Mouse (Mus musculus) stomach, embryonic 14.5 days (tissue): ENCODE data around the gene Troap. TPM values are rescaled to one million over a fixed set of nuclear protein-coding genes. Genes with fewer than 3 reads are reported as not detected.

Source experiments
- ATAC-seq: fragments of 200-750 bp; cut with Nextera tagmentation; 2 replicates; pipeline ENCODE4 v1.8.0; 2017; ENCODE audit warnings: low read depth, moderate TSS enrichment; ENCODE audit not compliant: insufficient number of reproducible peaks, insufficient read depth, low FRiP score
- H3K27ac ChIP-seq: fragments of 300-500 bp; sonication (generic); 2 replicates; pipeline ENCODE4 v1.5.1; 2014; ENCODE audit warnings: mild to moderate bottlenecking, low read length, moderate library complexity, mixed read lengths
- H3K27me3 ChIP-seq: fragments of 300-500 bp; sonication (generic); 2 replicates; pipeline ENCODE4 v1.6.1; 2014; ENCODE audit warnings: low read length, control low read depth, mixed read lengths; ENCODE audit not compliant: control insufficient read depth, insufficient read depth
- H3K36me3 ChIP-seq: fragments of 300-500 bp; sonication (generic); 2 replicates; pipeline ENCODE4 v1.6.1; 2014; ENCODE audit warnings: mild to moderate bottlenecking, control low read depth, low read length, moderate library complexity, mixed read lengths; ENCODE audit not compliant: control insufficient read depth, insufficient read depth
- H3K4me1 ChIP-seq: fragments of 300-500 bp; sonication (generic); 2 replicates; pipeline ENCODE4 v1.6.1; 2014; ENCODE audit warnings: low read length, control low read depth, mixed read lengths; ENCODE audit not compliant: control insufficient read depth, insufficient read depth
- H3K4me2 ChIP-seq: fragments of 300-500 bp; sonication (generic); replicated peaks from 2 replicates; pipeline ENCODE4 v1.6.1; 2014; ENCODE audit warnings: low read depth, low read length, control low read depth
- H3K4me3 ChIP-seq: fragments of 300-500 bp; sonication (generic); 2 replicates; pipeline ENCODE4 v1.5.1; 2014; ENCODE audit warnings: low read depth, low read length, control low read depth
- H3K9ac ChIP-seq: fragments of 300-500 bp; sonication (generic); replicated peaks from 2 replicates; pipeline ENCODE4 v1.6.1; 2014; ENCODE audit warnings: low read depth, mild to moderate bottlenecking, control low read depth, low read length, moderate library complexity, mixed read lengths
- H3K9me3 ChIP-seq: fragments of 300-500 bp; sonication (generic); 2 replicates; pipeline ENCODE4 v1.6.1; 2016; ENCODE audit warnings: low read depth, low read length, control low read depth; ENCODE audit not compliant: control insufficient read depth
- WGBS: fragments of 180-500 bp; shearing (Covaris S2); extraction: QIAGEN DNeasy Blood & Tissue Kit; methylation state at CpG from one replicate; pipeline ENCODE4 v1.1.7; 2014; 5-methylcytosine and 5-hydroxymethylcytosine counted together
- polyA plus RNA-seq: library from polyadenylated mRNA; unstranded; fragments of >200 nt; fragmentation: Nextera tagmentation; extraction: Ambion mirVana; gene quantifications from 2 replicates; pipeline ENCODE4 v1.2.1, GENCODE M21; 2014

The Troap gene
- polyA plus RNA-seq, 1 experiment from 2014 or later: 24.6 TPM

- 57% methylated on average over 2 of the region's 2 CpGs for WGBS
- H3K4me1 ChIP-seq: no peaks in the 10 kb centered on the region
- H3K36me3 ChIP-seq: no peaks in the 10 kb centered on the region
- no peak overlapping the region for H3K9ac ChIP-seq
- H3K27ac ChIP-seq: no peak overlapping the region
- H3K9me3 ChIP-seq: no peaks in the 10 kb centered on the region
- H3K27me3 ChIP-seq: no peaks in the 10 kb centered on the region
- H3K4me3 ChIP-seq: no peak overlapping the region
- no peak for ATAC-seq
- no peak overlapping the region for H3K4me2 ChIP-seq
Measured at GRCm38 (mm10) chr15:99122642-99123041, 48.3 kb downstream of the Troap start.

- peak within 1 kb of the TSS; percentile 88 for H3K27ac ChIP-seq
- H3K4me1 ChIP-seq: peaks cover 15% of the 10 kb centered on the region
- H3K9ac ChIP-seq: peak within 1 kb of the TSS; percentile 90
- H3K4me2 ChIP-seq: peak within 1 kb of the TSS; percentile 50
- ATAC-seq: no peak
- H3K36me3 ChIP-seq: no peaks in the 10 kb centered on the region
- no peaks in the 10 kb centered on the region for H3K9me3 ChIP-seq
- no peaks in the 10 kb centered on the region for H3K27me3 ChIP-seq
- peak within 1 kb of the TSS; percentile 90 for H3K4me3 ChIP-seq
- WGBS: 1% methylated on average over 12 of the region's 12 CpGs
Measured at GRCm38 (mm10) chr15:99125711-99126080, 51.3 kb downstream of the Troap start, which contains the start of gene Spats2. Spats2 (plus strand) TSS chr15:99125916.

- H3K27ac ChIP-seq: peak overlapping the region; percentile 88
- peak overlapping the region; percentile 90 for H3K9ac ChIP-seq
- H3K36me3 ChIP-seq: no peaks in the 10 kb centered on the region
- ATAC-seq: peak; percentile 88
- no peaks in the 10 kb centered on the region for H3K27me3 ChIP-seq
- peaks cover 15% of the 10 kb centered on the region for H3K4me1 ChIP-seq
- under 1% methylated on average over 111 of the region's 115 CpGs for WGBS
- H3K4me3 ChIP-seq: peak overlapping the region; percentile 90
- H3K9me3 ChIP-seq: no peaks in the 10 kb centered on the region
- peak overlapping the region; percentile 50 for H3K4me2 ChIP-seq
Measured at GRCm38 (mm10) chr15:99126081-99126815, 51.9 kb downstream of the Troap start.

GRCm38 (mm10) chr15:99126816-99127365 is 52.5 kb downstream of the Troap start:
- Histone ChIP-seq H3K4me1 (peaks cover 15% of the 10 kb centered on the region), H3K4me3 (peak overlapping the region; percentile 90), H3K4me2 (peak overlapping the region; percentile 50), H3K27ac (peak overlapping the region; percentile 88), H3K36me3 (no peaks in the 10 kb centered on the region), H3K9ac (peak overlapping the region; percentile 90), H3K27me3 (no peaks in the 10 kb centered on the region), H3K9me3 (no peaks in the 10 kb centered on the region)
- WGBS: under 1% methylated on average over 35 of the region's 35 CpGs
- ATAC-seq: no peak; the same call in 1 of the 2 replicates

GRCm38 (mm10) chr15:99127851-99128522 is 53.6 kb downstream of the Troap start:
- Histone ChIP-seq H3K9ac (no peak overlapping the region), H3K4me2 (peak overlapping the region; percentile 50), H3K27me3 (no peaks in the 10 kb centered on the region), H3K9me3 (no peaks in the 10 kb centered on the region), H3K4me1 (peaks cover 15% of the 10 kb centered on the region), H3K27ac (no peak overlapping the region), H3K36me3 (no peaks in the 10 kb centered on the region; the same call in 1 of the 2 replicates), H3K4me3 (peak overlapping the region; percentile 90)
- whole genome bisulfite sequencing: 63% methylated on average over 6 of the region's 6 CpGs
- ATAC-seq: no peak

GRCm38 (mm10) chr15:99129441-99129840 is 55.1 kb downstream of the Troap start:
- no peaks in the 10 kb centered on the region for H3K27me3 ChIP-seq
- H3K9ac ChIP-seq: no peak overlapping the region
- peaks cover 18% of the 10 kb centered on the region for H3K4me1 ChIP-seq
- WGBS: 53% methylated on average over 11 of the region's 11 CpGs
- H3K36me3 ChIP-seq: peaks cover 3% of the 10 kb centered on the region; the same call in 1 of the 2 replicates
- ATAC-seq: no peak
- no peaks in the 10 kb centered on the region for H3K9me3 ChIP-seq
- H3K4me3 ChIP-seq: no peak overlapping the region
- no peak overlapping the region for H3K4me2 ChIP-seq
- H3K27ac ChIP-seq: no peak overlapping the region

- no peak overlapping the region for H3K9ac ChIP-seq
- H3K4me1 ChIP-seq: peaks cover 18% of the 10 kb centered on the region
- H3K4me3 ChIP-seq: no peak overlapping the region
- no peak overlapping the region for H3K27ac ChIP-seq
- 57% methylated on average over 22 of the region's 22 CpGs for WGBS
- H3K4me2 ChIP-seq: no peak overlapping the region
- no peak for ATAC-seq
- no peaks in the 10 kb centered on the region for H3K9me3 ChIP-seq
- peaks cover 3% of the 10 kb centered on the region; the same call in 1 of the 2 replicates for H3K36me3 ChIP-seq
- H3K27me3 ChIP-seq: no peaks in the 10 kb centered on the region
Measured at GRCm38 (mm10) chr15:99129956-99130910, 55.9 kb downstream of the Troap start.
